Mouse (Mus musculus): ENCODE data around the gene Anks1b. TPM values are rescaled to one million over a fixed set of nuclear protein-coding genes. Genes with fewer than 3 reads are reported as not detected.

Gene Anks1b
- total RNA-seq, 1 experiment from 2014 or later, result not detected

- ATAC-seq (replicated peaks in 1 of 2; ENCODE audit: insufficient read depth in 1 of 2, low FRiP score in 2 of 2, low TSS enrichment in 1 of 2, low read depth in 1 of 2, poor library complexity in 2 of 2, severe bottlenecking in 2 of 2), result no peak
Observed at GRCm38 (mm10) chr10:89917141-89917540, 43.8 kb downstream of the Anks1b start.

- no peak for ATAC-seq (replicated peaks in 1 of 2; ENCODE audit: insufficient read depth in 1 of 2, low FRiP score in 2 of 2, low TSS enrichment in 1 of 2, low read depth in 1 of 2, poor library complexity in 2 of 2, severe bottlenecking in 2 of 2)
Observed at GRCm38 (mm10) chr10:89921965-89922364, 48.7 kb downstream of the Anks1b start.

GRCm38 (mm10) chr10:89942180-89942579, 68.9 kb downstream of the Anks1b start:
- no peak for ATAC-seq (replicated peaks in 1 of 2; ENCODE audit: insufficient read depth in 1 of 2, low FRiP score in 2 of 2, low TSS enrichment in 1 of 2, low read depth in 1 of 2, poor library complexity in 2 of 2, severe bottlenecking in 2 of 2)

DNA sequence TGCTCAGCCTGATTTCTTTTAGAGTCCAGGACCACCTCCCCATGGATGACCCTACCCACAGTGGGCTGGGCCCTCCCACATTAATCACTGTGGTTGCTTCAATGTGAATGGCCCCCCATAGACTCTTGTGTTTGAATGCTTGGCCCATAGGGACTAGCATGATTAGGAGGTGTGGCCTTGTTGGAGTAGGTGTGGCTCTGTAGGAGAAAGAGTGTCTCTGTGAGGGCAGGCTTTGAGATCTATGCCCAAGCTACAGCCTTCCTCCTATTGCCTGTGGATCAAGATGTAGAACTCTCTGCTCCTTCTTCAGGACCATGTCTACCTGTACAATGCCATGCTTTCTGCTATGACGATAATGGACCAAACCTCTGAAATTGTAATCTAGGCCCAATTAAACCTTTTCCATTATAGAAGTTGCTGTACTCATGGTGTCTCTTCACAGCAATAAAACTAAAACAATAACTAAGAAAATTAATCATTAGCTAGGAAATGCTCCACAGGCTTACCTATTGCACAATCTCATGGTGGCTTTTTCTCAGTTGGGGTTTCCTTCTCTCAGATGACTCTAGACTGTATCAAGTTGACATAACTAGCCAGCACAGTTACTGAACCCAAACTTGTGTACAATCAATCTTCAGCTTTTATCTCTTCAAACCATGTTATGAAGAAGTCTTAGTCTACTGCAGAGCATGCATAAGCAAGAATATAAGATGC, 73.5 kb downstream of the Anks1b start:
- no peak for ATAC-seq (replicated peaks in 1 of 2; ENCODE audit: insufficient read depth in 1 of 2, low FRiP score in 2 of 2, low TSS enrichment in 1 of 2, low read depth in 1 of 2, poor library complexity in 2 of 2, severe bottlenecking in 2 of 2)

- no peak for ATAC-seq (replicated peaks in 1 of 2; ENCODE audit: insufficient read depth in 1 of 2, low FRiP score in 2 of 2, low TSS enrichment in 1 of 2, low read depth in 1 of 2, poor library complexity in 2 of 2, severe bottlenecking in 2 of 2)
Observed at GRCm38 (mm10) chr10:89974361-89974760, 101.1 kb downstream of the Anks1b start.

- no peak for ATAC-seq (replicated peaks in 1 of 2; ENCODE audit: insufficient read depth in 1 of 2, low FRiP score in 2 of 2, low TSS enrichment in 1 of 2, low read depth in 1 of 2, poor library complexity in 2 of 2, severe bottlenecking in 2 of 2)
Observed at GRCm38 (mm10) chr10:89975431-89975841, 102.1 kb downstream of the Anks1b start.

DNA sequence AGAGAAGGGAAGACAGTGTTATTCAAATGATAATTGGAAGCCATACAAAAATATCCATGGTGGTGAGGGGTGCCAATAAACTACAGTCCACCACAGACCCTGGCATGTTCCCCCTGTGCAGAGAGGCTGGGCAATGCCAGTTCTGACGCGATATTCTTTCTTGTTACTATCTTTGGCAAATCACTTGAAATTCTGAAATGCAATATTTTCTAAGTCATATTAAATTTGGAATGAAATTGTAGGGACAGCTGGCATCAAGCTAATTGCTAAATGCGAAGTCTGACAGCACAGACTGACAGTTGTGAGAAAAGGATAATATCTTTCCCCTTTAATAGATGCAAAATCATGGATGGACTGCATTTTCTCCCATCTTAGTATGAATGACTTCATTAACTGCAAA, 103.3 kb downstream of the Anks1b start:
- ATAC-seq (replicated peaks in 1 of 2; ENCODE audit: insufficient read depth in 1 of 2, low FRiP score in 2 of 2, low TSS enrichment in 1 of 2, low read depth in 1 of 2, poor library complexity in 2 of 2, severe bottlenecking in 2 of 2), result no peak

DNA sequence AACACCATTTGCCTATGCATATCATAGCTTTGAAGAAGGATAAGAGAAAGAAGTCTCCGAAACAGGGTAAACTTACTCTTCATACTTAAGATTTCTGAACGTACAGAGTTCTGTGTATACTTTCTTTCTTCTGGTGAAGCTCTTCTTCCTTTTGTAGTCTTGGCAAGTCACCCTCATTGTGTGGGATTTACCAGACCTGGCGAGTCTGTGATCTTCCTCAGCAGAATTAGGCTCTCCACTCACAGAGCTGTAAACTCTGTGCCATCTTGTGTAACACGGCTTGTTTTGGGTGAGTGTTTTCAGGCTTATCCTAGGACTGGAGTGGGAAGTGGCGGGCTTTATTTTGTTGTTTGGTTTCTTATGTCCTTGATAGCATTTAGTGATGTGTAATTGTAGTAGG, 120.9 kb downstream of the Anks1b start:
- ATAC-seq (replicated peaks in 1 of 2; ENCODE audit: insufficient read depth in 1 of 2, low FRiP score in 2 of 2, low TSS enrichment in 1 of 2, low read depth in 1 of 2, poor library complexity in 2 of 2, severe bottlenecking in 2 of 2), result no peak

GRCm38 (mm10) chr10:89995621-89996428, 122.5 kb downstream of the Anks1b start:
- ATAC-seq (replicated peaks in 1 of 2; ENCODE audit: insufficient read depth in 1 of 2, low FRiP score in 2 of 2, low TSS enrichment in 1 of 2, low read depth in 1 of 2, poor library complexity in 2 of 2, severe bottlenecking in 2 of 2), result no peak

GRCm38 (mm10) chr10:90003980-90004729, 130.8 kb downstream of the Anks1b start:
- no peak for ATAC-seq (replicated peaks in 1 of 2; ENCODE audit: insufficient read depth in 1 of 2, low FRiP score in 2 of 2, low TSS enrichment in 1 of 2, low read depth in 1 of 2, poor library complexity in 2 of 2, severe bottlenecking in 2 of 2)

DNA sequence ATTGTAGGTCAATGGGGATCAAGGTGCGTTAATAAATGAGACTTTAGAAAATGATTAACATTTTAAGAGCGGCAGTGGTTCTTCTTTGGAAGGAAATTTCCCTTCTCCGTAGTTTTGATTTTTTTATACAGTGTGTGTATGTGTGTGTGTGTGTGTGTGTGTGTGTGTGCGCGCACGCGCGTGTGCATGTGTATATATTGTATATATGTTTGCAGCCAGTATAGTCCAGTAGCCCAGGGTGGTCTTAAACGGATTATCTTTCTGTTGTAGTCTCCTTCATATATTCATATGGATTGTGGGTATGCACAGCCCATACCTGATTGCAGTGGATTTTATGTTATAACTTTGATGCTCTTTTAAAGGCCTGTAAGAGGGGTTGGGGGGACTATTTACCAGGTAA, 131.6 kb downstream of the Anks1b start:
- no peak for ATAC-seq (replicated peaks in 1 of 2; ENCODE audit: insufficient read depth in 1 of 2, low FRiP score in 2 of 2, low TSS enrichment in 1 of 2, low read depth in 1 of 2, poor library complexity in 2 of 2, severe bottlenecking in 2 of 2)

DNA sequence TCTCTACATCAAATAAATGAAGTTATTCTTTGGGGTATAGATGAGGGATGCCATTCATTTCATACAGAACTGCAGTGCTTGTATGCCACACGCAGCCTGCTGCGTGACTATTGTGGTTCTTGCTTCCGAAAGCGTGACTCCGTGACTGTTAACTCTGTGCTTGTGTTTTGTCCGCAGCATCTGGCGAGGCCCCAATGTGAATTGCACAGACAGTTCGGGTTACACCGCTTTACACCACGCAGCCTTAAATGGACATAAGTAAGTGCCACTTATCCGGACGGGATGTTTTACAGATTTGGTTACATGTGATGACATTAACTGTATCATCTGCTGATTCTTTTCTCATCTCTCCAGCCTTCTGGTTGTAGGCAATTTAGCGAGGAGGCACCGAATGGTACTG, 159.7 kb downstream of the Anks1b start:
- no peak for ATAC-seq (replicated peaks in 1 of 2; ENCODE audit: insufficient read depth in 1 of 2, low FRiP score in 2 of 2, low TSS enrichment in 1 of 2, low read depth in 1 of 2, poor library complexity in 2 of 2, severe bottlenecking in 2 of 2)

DNA sequence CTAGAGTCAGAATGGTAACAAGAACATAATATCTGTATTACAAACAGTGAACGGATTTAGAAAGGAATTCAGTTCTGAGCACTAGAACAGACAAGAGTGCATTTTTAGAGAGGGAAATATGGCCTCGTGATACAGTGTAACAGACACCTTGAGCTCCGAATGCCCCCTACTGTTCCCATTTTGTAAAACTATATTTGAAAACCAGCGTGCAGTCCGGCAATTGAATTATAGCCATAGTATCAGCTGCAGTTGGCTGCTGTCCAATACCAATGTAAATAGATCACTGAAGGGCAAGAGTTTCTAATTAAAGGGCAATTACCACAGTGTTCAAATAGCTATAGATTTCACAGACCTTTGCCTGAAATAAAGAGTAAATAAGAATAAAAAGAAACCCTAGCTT, 170.0 kb downstream of the Anks1b start:
- no peak for ATAC-seq (replicated peaks in 1 of 2; ENCODE audit: insufficient read depth in 1 of 2, low FRiP score in 2 of 2, low TSS enrichment in 1 of 2, low read depth in 1 of 2, poor library complexity in 2 of 2, severe bottlenecking in 2 of 2)

DNA sequence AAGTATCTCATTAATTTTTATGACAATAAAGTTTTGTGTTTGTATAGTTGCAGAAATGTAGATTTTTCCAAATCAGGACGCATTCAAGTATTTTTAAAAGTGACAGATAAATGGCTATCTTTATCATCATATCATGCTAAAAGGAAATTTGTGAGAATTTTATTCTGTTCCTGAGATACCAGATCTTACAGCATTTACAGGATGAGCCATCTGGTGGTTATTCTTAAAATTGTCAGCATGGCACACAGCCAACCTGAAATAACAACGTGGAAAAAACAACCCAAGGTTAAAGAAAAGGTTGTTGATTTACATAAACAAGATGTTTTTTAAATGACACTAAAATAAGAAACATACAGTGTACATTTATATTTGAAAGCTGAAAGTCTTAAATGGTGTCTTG, 170.5 kb downstream of the Anks1b start:
- ATAC-seq (replicated peaks in 1 of 2; ENCODE audit: insufficient read depth in 1 of 2, low FRiP score in 2 of 2, low TSS enrichment in 1 of 2, low read depth in 1 of 2, poor library complexity in 2 of 2, severe bottlenecking in 2 of 2), result no peak

- ATAC-seq (replicated peaks in 1 of 2; ENCODE audit: insufficient read depth in 1 of 2, low FRiP score in 2 of 2, low TSS enrichment in 1 of 2, low read depth in 1 of 2, poor library complexity in 2 of 2, severe bottlenecking in 2 of 2), result no peak
Observed at GRCm38 (mm10) chr10:90044229-90044628, 170.9 kb downstream of the Anks1b start.

GRCm38 (mm10) chr10:90068651-90069050, 195.3 kb downstream of the Anks1b start:
- no peak for ATAC-seq (replicated peaks in 1 of 2; ENCODE audit: insufficient read depth in 1 of 2, low FRiP score in 2 of 2, low TSS enrichment in 1 of 2, low read depth in 1 of 2, poor library complexity in 2 of 2, severe bottlenecking in 2 of 2)

GRCm38 (mm10) chr10:90077930-90078329, 204.6 kb downstream of the Anks1b start:
- no peak for ATAC-seq (replicated peaks in 1 of 2; ENCODE audit: insufficient read depth in 1 of 2, low FRiP score in 2 of 2, low TSS enrichment in 1 of 2, low read depth in 1 of 2, poor library complexity in 2 of 2, severe bottlenecking in 2 of 2)

DNA sequence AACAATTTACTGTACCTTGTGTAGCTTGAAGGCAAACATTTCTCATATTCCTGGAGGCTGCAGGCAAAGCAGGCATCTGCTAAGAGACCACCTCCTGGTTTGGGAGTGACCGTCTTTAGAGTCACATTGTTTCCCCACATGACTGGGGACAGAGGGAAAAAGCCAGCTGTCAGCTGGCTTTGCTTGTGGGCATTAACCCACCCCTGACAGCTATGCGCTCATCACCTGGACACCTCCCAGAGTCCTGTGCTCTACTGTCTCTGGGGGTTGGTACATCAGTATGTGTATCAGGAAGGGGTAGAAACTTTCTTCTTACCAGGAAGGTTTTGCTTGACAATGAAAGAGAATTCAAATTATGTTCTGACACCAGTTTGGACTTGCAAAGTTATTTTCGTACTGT, 207.8 kb downstream of the Anks1b start:
- no peak for ATAC-seq (replicated peaks in 1 of 2; ENCODE audit: insufficient read depth in 1 of 2, low FRiP score in 2 of 2, low TSS enrichment in 1 of 2, low read depth in 1 of 2, poor library complexity in 2 of 2, severe bottlenecking in 2 of 2)
